In the genomic region with DNA sequence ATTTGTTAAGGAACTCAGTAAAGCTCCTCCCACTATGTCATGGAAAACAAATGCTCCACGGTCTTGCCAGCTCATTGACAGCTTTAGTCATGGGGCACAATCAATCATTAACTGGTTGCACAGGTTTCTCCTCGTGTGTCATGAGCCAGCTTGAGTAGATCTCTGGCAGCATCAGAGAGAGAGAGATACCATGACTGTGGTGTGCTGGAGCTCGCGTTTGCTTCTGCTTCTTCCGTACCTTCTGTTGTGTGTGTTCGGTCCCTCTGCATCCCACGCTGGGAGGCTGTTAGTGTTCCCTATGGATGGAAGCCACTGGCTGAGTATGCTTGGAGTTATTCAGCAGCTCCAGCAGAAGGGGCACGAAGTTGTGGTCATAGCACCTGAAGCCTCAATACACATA, we compare ENCODE assay signal across 9 mouse cellular contexts. TPM values are rescaled to one million over a fixed set of nuclear protein-coding genes. Genes with fewer than 3 reads are reported as not detected.
DNase-seq lines count a peak whose midpoint lies in the region; ATAC-seq and TF ChIP-seq lines count a peak whose summit lies in the region.
"Had no signal": no experiment of that assay in that cellular context is flagged by ENCODE, and none has a peak within 500 bp of the region (broad histone marks: within the 10 kb centered on the region; RNA-seq: fewer than 3 reads in every experiment).

TSS of gene Ugt1a1 (plus strand) at position 148 of the 400 bp plus-strand sequence.

- no peaks in the 10 kb centered on the region for H3K36me3 ChIP-seq in heart, embryonic 14.5 days (ENCODE audit: control insufficient read depth, insufficient read depth, low read length)
- H3K36me3 ChIP-seq in midbrain, postnatal 0 days (ENCODE audit: insufficient read depth, low read length), result no peaks in the 10 kb centered on the region
- H3K36me3 ChIP-seq: neural tube, embryonic 12.5 days had no signal

- no peak for TF ChIP-seq POLR2A in brain, embryonic 14.5 days (IDR thresholded peaks at IDR 0.05; ENCODE audit: borderline replicate concordance, extremely low read depth, insufficient read depth, insufficient read length, poor library complexity, severe bottlenecking)

- no peaks in the 10 kb centered on the region for H3K4me1 ChIP-seq in heart, embryonic 14.5 days (ENCODE audit: control insufficient read depth in 2 of 2, insufficient read depth in 2 of 2, low read length in 2 of 2)
- H3K4me1 ChIP-seq in midbrain, postnatal 0 days (ENCODE audit: insufficient read depth, low read length), result no peaks in the 10 kb centered on the region
- H3K4me1 ChIP-seq: neural tube, embryonic 12.5 days had no signal

- no peaks in the 10 kb centered on the region for H3K27me3 ChIP-seq in heart, embryonic 14.5 days (ENCODE audit: control insufficient read depth, insufficient read depth, low read length)
- H3K27me3 ChIP-seq in midbrain, postnatal 0 days (ENCODE audit: insufficient read depth, low read length), result no peaks in the 10 kb centered on the region
- H3K27me3 ChIP-seq: neural tube, embryonic 12.5 days had no signal

- 61% methylated on average over 8 of the region's 8 CpGs for WGBS in heart, embryonic 14.5 days
- 69% methylated on average over 8 of the region's 8 CpGs for WGBS in midbrain, postnatal 0 days

- no peak within 1 kb of the TSS for H3K4me3 ChIP-seq in heart, embryonic 14.5 days (ENCODE audit: control insufficient read depth in 1 of 2, insufficient read depth in 1 of 2, low read depth in 1 of 2, low read length in 2 of 2)
- H3K4me3 ChIP-seq in midbrain, postnatal 0 days (ENCODE audit: low read depth, low read length), result no peak within 1 kb of the TSS
- H3K4me3 ChIP-seq: neural tube, embryonic 12.5 days had no signal

- ATAC-seq in heart, embryonic 14.5 days (ENCODE audit: insufficient number of reproducible peaks, insufficient read depth, low FRiP score, low read depth), result peak; percentile 4; the same call in 1 of the 2 replicates
- 0 out of 2 replicates have a peak, but pooled peaks have one; percentile 8 for ATAC-seq in midbrain, postnatal 0 days (ENCODE audit: low FRiP score)

- H3K9me3 ChIP-seq in heart, embryonic 14.5 days (ENCODE audit: control insufficient read depth, low read length), result peaks cover 47% of the 10 kb centered on the region
- H3K9me3 ChIP-seq in midbrain, postnatal 0 days (ENCODE audit: low read length), result peaks cover 51% of the 10 kb centered on the region

- TF ChIP-seq CTCF in brain, embryonic 14.5 days (IDR thresholded peaks at IDR 0.05; ENCODE audit: borderline replicate concordance, extremely low read depth, insufficient read depth, insufficient read length), result no peak
- TF ChIP-seq CTCF in midbrain, postnatal 0 days (IDR thresholded peaks at IDR 0.05), result no peak

- H3K27ac ChIP-seq in heart, embryonic 14.5 days (replicated peaks in 1 of 2; ENCODE audit: control insufficient read depth in 1 of 2, insufficient read depth in 1 of 2, low read depth in 2 of 2, low read length in 2 of 2), result no peak within 1 kb of the TSS
- no peak within 1 kb of the TSS for H3K27ac ChIP-seq in midbrain, postnatal 0 days (ENCODE audit: low read depth, low read length)
- H3K27ac ChIP-seq: neural tube, embryonic 12.5 days had no signal

- no peak for DNase-seq in heart, adult 18-20 months
- peak; percentile 3 for DNase-seq in brain, embryonic 14.5 days (ENCODE audit: low read depth)
- peak; percentile 71 for DNase-seq in kidney, adult 9 months
- DNase-seq in midbrain, postnatal 0 days (ENCODE audit: low spot score), result peak; percentile 8
- DNase-seq in right cerebral cortex, postnatal 4 days, result no peak
- DNase-seq in layer of hippocampus, adult 9-11 months, result no peak
- no peak for DNase-seq in T-cell, adult 2 months (ENCODE audit: low spot score)

- H3K4me2 ChIP-seq in heart, embryonic 14.5 days (ENCODE audit: low read length), result no peak within 1 kb of the TSS
- no peak within 1 kb of the TSS for H3K4me2 ChIP-seq in midbrain, postnatal 0 days (ENCODE audit: low read depth, low read length, poor library complexity, severe bottlenecking)
- H3K4me2 ChIP-seq: neural tube, embryonic 12.5 days had no signal

- no peak within 1 kb of the TSS for H3K9ac ChIP-seq in heart, embryonic 14.5 days (ENCODE audit: low read length)
- no peak within 1 kb of the TSS for H3K9ac ChIP-seq in midbrain, postnatal 0 days (replicated peaks; ENCODE audit: low read length, poor library complexity, severe bottlenecking)
- H3K9ac ChIP-seq: neural tube, embryonic 12.5 days had no signal

RNA-seq across cellular contexts. Expression of gene Ugt1a1, which starts in this region (rescaled TPM):
- not detected in 2 replicates for polyA plus RNA-seq in heart, embryonic 14.5 days (2014; fragmentation: Nextera tagmentation; extraction: Ambion mirVana)
- total RNA-seq in heart, adult 18-20 months (2021), result under 1 TPM in 1 of 2 experiments, not detected in 1; 0.20 TPM
- 0.14 and 0.15 TPM in 2 replicates for polyA plus RNA-seq in brain, embryonic 14.5 days (2012; rRNA removed)
- total RNA-seq in midbrain, postnatal 0 days (2014; rRNA removed), result not detected in 2 replicates
- not detected in 2 replicates for polyA plus RNA-seq in midbrain, postnatal 0 days (2015; fragmentation: Nextera tagmentation; extraction: Ambion mirVana)
- polyA plus RNA-seq: neural tube, embryonic 12.5 days had no signal

Comparison
In these comparisons a context has a peak if more than half of its experiments do, and no peak if none do; other contexts are left out.
1. Peak in ATAC-seq in heart, embryonic 14.5 days; RNA of the gene not detected or under 1 TPM.
2. Peak in DNase-seq in brain, embryonic 14.5 days; RNA of the gene not detected or under 1 TPM.
3. Peak in DNase-seq and ATAC-seq in midbrain, postnatal 0 days; RNA of the gene not detected or under 1 TPM.